Mouse (Mus musculus) lung, postnatal 0 days (tissue): ENCODE data around the gene Heca. TPM values are rescaled to one million over a fixed set of nuclear protein-coding genes. Genes with fewer than 3 reads are reported as not detected.
"Not testable (repeated sequence)": the region's sequence is repeated elsewhere in the genome, so short reads cannot be mapped to it uniquely, and the experiment has no call there.

ENCODE experiments used
- ATAC-seq: fragments of 200-750 bp; cut with Nextera tagmentation; 2 replicates; pipeline ENCODE4 v1.8.0; 2017; ENCODE audit warnings: moderate library complexity
- DNase-seq: peaks from one replicate; pipeline ENCODE4 v3.0.0-alpha.2; 2016; ENCODE audit warnings: low spot score
- H3K27ac ChIP-seq: fragments of 300-500 bp; sonication (generic); 2 replicates; pipeline ENCODE4 v1.5.1; 2014; ENCODE audit warnings: antibody characterized with exemption, mild to moderate bottlenecking, low read length, mixed read lengths
- H3K27me3 ChIP-seq: fragments of 300-500 bp; sonication (generic); replicated peaks from 2 replicates; pipeline ENCODE4 v1.6.1; 2014; ENCODE audit warnings: low read length, mixed read lengths; ENCODE audit not compliant: insufficient read depth
- H3K36me3 ChIP-seq: fragments of 300-500 bp; sonication (generic); 2 replicates; pipeline ENCODE4 v1.6.1; 2014; ENCODE audit warnings: low read length, mixed read lengths; ENCODE audit not compliant: insufficient read depth
- H3K4me1 ChIP-seq: fragments of 300-500 bp; sonication (generic); 2 replicates; pipeline ENCODE4 v1.6.1; 2014; ENCODE audit warnings: antibody characterized with exemption, low read depth, low read length, mixed read lengths; ENCODE audit not compliant: insufficient read depth
- H3K4me2 ChIP-seq: fragments of 300-500 bp; sonication (generic); replicated peaks from 2 replicates; pipeline ENCODE4 v1.6.1; 2014; ENCODE audit warnings: low read depth, mild to moderate bottlenecking, low read length, moderate library complexity, mixed read lengths
- H3K4me3 ChIP-seq: fragments of 300-500 bp; sonication (generic); 2 replicates; pipeline ENCODE4 v1.5.1; 2014; ENCODE audit warnings: low read depth, low read length
- H3K9ac ChIP-seq: fragments of 300-500 bp; sonication (generic); replicated peaks from 2 replicates; pipeline ENCODE4 v1.6.1; 2014; ENCODE audit warnings: low read depth, mild to moderate bottlenecking
- H3K9me3 ChIP-seq: fragments of 300-500 bp; sonication (generic); 2 replicates; pipeline ENCODE4 v1.6.1; 2016; ENCODE audit warnings: low read length, mixed read lengths
- CTCF ChIP-seq: IDR thresholded peaks from 2 replicates; pipeline ENCODE4 v1.5.1; 2016; ENCODE audit warnings: antibody characterized with exemption, mild to moderate bottlenecking
- EP300 ChIP-seq: IDR thresholded peaks from 2 replicates; pipeline ENCODE4 v1.6.1; 2016; ENCODE audit warnings: antibody characterized with exemption, mild to moderate bottlenecking, control low read depth
- WGBS: fragments of 180-500 bp; shearing (Covaris S2); extraction: QIAGEN DNeasy Blood & Tissue Kit; methylation state at CpG from one replicate; pipeline ENCODE4 v1.1.7; 2014; 5-methylcytosine and 5-hydroxymethylcytosine counted together
- polyA plus RNA-seq: library from polyadenylated mRNA; unstranded; fragments of >200 nt; fragmentation: Nextera tagmentation; extraction: Ambion mirVana; gene quantifications from 2 replicates; pipeline ENCODE4 v1.2.1, GENCODE M21; 2015

The Heca gene
- polyA plus RNA-seq, 1 experiment from 2014 or later, result 8.2 TPM

- Histone ChIP-seq H3K27ac (no peak overlapping the region), H3K36me3 (no peaks in the 10 kb centered on the region), H3K9me3 (no peaks in the 10 kb centered on the region), H3K4me1 (no peaks in the 10 kb centered on the region), H3K27me3 (no peaks in the 10 kb centered on the region), H3K4me3 (no peak overlapping the region), H3K4me2 (no peak overlapping the region), H3K9ac (no peak overlapping the region)
- no peak for ATAC-seq
- TF ChIP-seq CTCF (no peak), EP300 (no peak)
- no peak for DNase-seq
- 87% methylated on average over 3 of the region's 3 CpGs for WGBS
Measured at GRCm38 (mm10) chr10:17842030-17842429, 105.8 kb downstream of the Heca start.

DNA sequence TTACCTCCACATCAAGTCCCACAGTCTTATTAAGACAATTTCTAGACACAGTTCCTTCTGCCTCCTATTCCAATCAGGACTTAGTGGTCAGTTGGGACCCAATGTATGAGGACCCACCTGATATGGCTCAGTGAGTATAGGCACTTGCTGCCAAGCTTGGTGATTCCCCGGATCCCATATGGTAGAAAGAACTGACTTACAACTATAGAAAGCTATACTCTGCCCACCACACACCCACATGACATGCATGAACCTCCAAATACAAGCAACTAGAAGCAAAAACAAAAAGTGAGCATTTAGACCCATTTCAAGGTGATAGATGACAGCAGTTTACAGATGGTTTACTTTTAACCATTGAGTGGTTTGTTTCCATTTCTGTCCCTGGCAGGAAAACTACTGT, 111.6 kb downstream of the Heca start:
- 94% methylated on average over 1 of the region's 1 CpGs for WGBS
- Histone ChIP-seq H3K9ac (no peak overlapping the region), H3K27ac (no peak overlapping the region), H3K9me3 (no peaks in the 10 kb centered on the region), H3K4me1 (no peaks in the 10 kb centered on the region), H3K36me3 (no peaks in the 10 kb centered on the region), H3K4me3 (no peak overlapping the region), H3K27me3 (no peaks in the 10 kb centered on the region), H3K4me2 (no peak overlapping the region)
- no peak for ATAC-seq
- DNase-seq, result no peak
- TF ChIP-seq CTCF, result no peak
- TF ChIP-seq EP300, result no peak

- Histone ChIP-seq H3K36me3 (no peaks in the 10 kb centered on the region), H3K27ac (no peak overlapping the region), H3K4me2 (no peak overlapping the region), H3K4me1 (no peaks in the 10 kb centered on the region), H3K27me3 (no peaks in the 10 kb centered on the region), H3K9me3 (no peaks in the 10 kb centered on the region), H3K4me3 (no peak overlapping the region), H3K9ac (no peak overlapping the region)
- ATAC-seq, result no peak
- TF ChIP-seq CTCF, result no peak
- TF ChIP-seq EP300, result no peak
- no peak for DNase-seq
- 77% methylated on average over 6 of the region's 6 CpGs for WGBS
Measured at GRCm38 (mm10) chr10:17835031-17835430, 112.8 kb downstream of the Heca start.

DNA sequence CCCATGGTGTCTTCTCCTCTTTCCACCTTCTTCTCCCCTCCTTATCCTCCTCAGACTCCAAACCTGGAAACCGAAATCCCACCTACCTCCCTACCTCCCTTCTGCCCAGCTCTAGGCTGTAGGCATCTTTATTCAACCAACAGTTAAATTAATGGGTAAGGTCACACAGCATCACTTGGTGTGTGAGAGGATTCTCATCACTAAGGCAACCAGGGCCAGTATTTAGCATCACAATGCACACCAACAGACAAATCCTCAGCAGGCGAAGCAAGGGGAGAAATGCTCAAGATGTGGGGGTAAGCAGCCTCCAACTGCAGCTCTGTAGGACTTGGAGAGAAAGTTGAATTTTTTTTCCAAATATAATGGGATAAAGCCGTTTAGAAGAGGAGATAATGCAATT, 116.8 kb downstream of the Heca start:
- H3K4me3 ChIP-seq, result no peak overlapping the region
- no peaks in the 10 kb centered on the region for H3K36me3 ChIP-seq
- ATAC-seq (no peak), DNase-seq (no peak)
- no peaks in the 10 kb centered on the region for H3K9me3 ChIP-seq
- no peak overlapping the region for H3K27ac ChIP-seq
- H3K4me2 ChIP-seq, result no peak overlapping the region
- no peaks in the 10 kb centered on the region for H3K4me1 ChIP-seq
- WGBS, result 59% methylated on average over 3 of the region's 3 CpGs
- H3K27me3 ChIP-seq, result no peaks in the 10 kb centered on the region
- no peak overlapping the region for H3K9ac ChIP-seq
- TF ChIP-seq EP300 (no peak), CTCF (no peak)

- 64% methylated on average over 4 of the region's 4 CpGs for WGBS
- H3K4me1 ChIP-seq, result no peaks in the 10 kb centered on the region
- no peaks in the 10 kb centered on the region for H3K36me3 ChIP-seq
- no peak overlapping the region for H3K4me2 ChIP-seq
- no peak for DNase-seq
- H3K4me3 ChIP-seq, result no peak overlapping the region
- H3K27ac ChIP-seq, result no peak overlapping the region
- no peak overlapping the region for H3K9ac ChIP-seq
- no peaks in the 10 kb centered on the region for H3K9me3 ChIP-seq
- no peak for ATAC-seq
- TF ChIP-seq CTCF (no peak), EP300 (no peak)
- no peaks in the 10 kb centered on the region for H3K27me3 ChIP-seq
Measured at GRCm38 (mm10) chr10:17829205-17829604, 118.7 kb downstream of the Heca start.

DNA sequence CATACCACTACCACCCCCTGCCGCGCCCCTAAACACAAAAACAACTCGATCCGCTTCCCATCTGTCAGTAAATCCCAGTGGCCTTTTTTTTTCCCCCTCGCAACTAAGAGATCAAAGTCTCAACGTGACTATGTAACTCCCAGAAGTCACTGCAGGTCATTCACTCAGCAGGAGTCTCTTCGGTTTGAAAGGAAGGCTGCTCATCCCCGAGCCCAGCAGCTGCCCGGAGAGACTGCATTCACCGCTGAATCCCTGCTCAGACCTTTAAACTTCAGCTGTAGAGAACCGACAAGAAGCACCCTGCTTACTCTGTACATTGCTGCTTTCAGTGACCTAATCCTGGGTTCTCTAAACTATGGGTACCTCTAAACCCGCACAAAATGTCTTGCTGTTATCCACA, 120.5 kb downstream of the Heca start:
- DNase-seq (no peak), ATAC-seq (no peak)
- Histone ChIP-seq H3K4me2 (no peak overlapping the region; the same call in 1 of the 2 replicates), H3K4me3 (no peak overlapping the region), H3K9ac (no peak overlapping the region), H3K27me3 (no peaks in the 10 kb centered on the region), H3K27ac (no peak overlapping the region), H3K36me3 (no peaks in the 10 kb centered on the region), H3K4me1 (no peaks in the 10 kb centered on the region), H3K9me3 (no peaks in the 10 kb centered on the region)
- WGBS, result 6% methylated on average over 12 of the region's 12 CpGs
- TF ChIP-seq EP300 (no peak), CTCF (no peak)

DNA sequence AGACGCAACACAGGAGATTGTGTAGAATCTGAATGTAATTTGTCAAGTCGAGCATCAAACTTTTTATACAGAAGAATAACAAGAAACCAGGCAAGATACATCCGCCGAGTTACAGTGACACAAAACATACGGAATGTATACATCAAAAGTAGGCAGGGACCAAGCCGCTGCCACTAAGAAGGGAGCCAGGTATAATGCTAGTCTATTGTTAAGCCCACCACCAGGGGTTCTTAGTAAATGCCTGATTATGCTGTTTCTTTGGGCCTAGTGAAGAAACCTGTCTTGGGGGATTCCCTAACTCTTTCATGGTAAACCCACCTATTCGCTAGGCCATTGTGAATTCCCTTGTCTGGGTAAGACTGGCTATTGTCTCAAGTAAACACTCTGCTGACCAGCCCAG, 127.4 kb downstream of the Heca start:
- not testable (repeated sequence) for H3K4me3 ChIP-seq, H3K9me3 ChIP-seq, H3K4me2 ChIP-seq, H3K36me3 ChIP-seq, H3K9ac ChIP-seq, H3K4me1 ChIP-seq, ATAC-seq, H3K27me3 ChIP-seq, H3K27ac ChIP-seq, DNase-seq
- 88% methylated on average over 7 of the region's 7 CpGs for WGBS

Other genes with a start within 250 kb of the Heca start
- 53.4 and 57.9 TPM in 2 replicates for gene Cited2, start 224.8 kb downstream of the Heca start, polyA plus RNA-seq
- 0.30 and 0.51 TPM in 2 replicates for gene Txlnb, start 151.8 kb downstream of the Heca start, polyA plus RNA-seq
- gene Abracl, start 75.2 kb upstream of the Heca start, polyA plus RNA-seq, result 137 and 148 TPM in 2 replicates
- 10.7 and 10.8 TPM in 2 replicates for gene Reps1, start 107.8 kb upstream of the Heca start, polyA plus RNA-seq